Mouse (Mus musculus) left cerebral cortex, postnatal 14 days (tissue): ENCODE data around the gene Utrn. TPM values are rescaled to one million over a fixed set of nuclear protein-coding genes. Genes with fewer than 3 reads are reported as not detected.
A peak's percentile ranks its signal among the peaks of the same experiment; 100 is the strongest.

ENCODE experiments used
- DNase-seq, 2 experiments: peaks; one replicate each; pipeline ENCODE4 v3.0.0; 2021 to 2022; ENCODE audit warnings: low spot score in 2 of 2, mixed read lengths in 1 of 2
- intact Hi-C: fragments of 180-260 bp; cut with DNase I; formaldehyde crosslinking; loops from one replicate; pipeline ENCODE4 v1.15.1; 2025
- total RNA-seq, 2 experiments: library from RNA; stranded (reverse); gene quantifications; 2 replicates each; pipeline ENCODE4 v1.2.3; 2021

Utrn gene
- total RNA-seq, 2 experiments from 2014 or later, result 47.9 to 50.3 TPM

GRCm38 (mm10) chr10:12579048-12579447 is 290.1 kb downstream of the Utrn start:
- intact Hi-C loops, result no loop called here
- DNase-seq, result no peak

- intact Hi-C loops, result no loop called here
- no peak for DNase-seq
Measured at GRCm38 (mm10) chr10:12575849-12576435, 293.2 kb downstream of the Utrn start.

- DNase-seq, result peak in 1 of 2 experiments; percentile 4
Measured at GRCm38 (mm10) chr10:12574760-12575159, 294.4 kb downstream of the Utrn start.

GRCm38 (mm10) chr10:12573601-12574000 is 295.6 kb downstream of the Utrn start:
- intact Hi-C loops, result no loop called here
- no peak for DNase-seq

More at GRCm38 (mm10) chr10:12574760-12575159, 294.4 kb downstream of the Utrn start:
- intact Hi-C loops, result no loop called here

GRCm38 (mm10) chr10:12572759-12573158 is 296.4 kb downstream of the Utrn start:
- intact Hi-C loops, result no loop called here
- DNase-seq, result no peak

- intact Hi-C loops, result no loop called here
- no peak for DNase-seq
Measured at GRCm38 (mm10) chr10:12564425-12564824, 304.7 kb downstream of the Utrn start.

- intact Hi-C loops, result no loop called here
- no peak for DNase-seq
Measured at GRCm38 (mm10) chr10:12558810-12559209, 310.4 kb downstream of the Utrn start.

- no peak for DNase-seq
- intact Hi-C loops, result no loop called here
Measured at GRCm38 (mm10) chr10:12554090-12554718, 315.0 kb downstream of the Utrn start.

- DNase-seq, result no peak
- intact Hi-C loops, result no loop called here
Measured at GRCm38 (mm10) chr10:12552890-12553278, 316.3 kb downstream of the Utrn start.

GRCm38 (mm10) chr10:12552196-12552889 is 316.8 kb downstream of the Utrn start:
- DNase-seq, result no peak
- intact Hi-C loops, result no loop called here

GRCm38 (mm10) chr10:12551735-12552134 is 317.4 kb downstream of the Utrn start:
- intact Hi-C loops, result no loop called here
- DNase-seq, result no peak

- intact Hi-C loops, result no loop called here
Measured at GRCm38 (mm10) chr10:12549945-12550540, 319.1 kb downstream of the Utrn start.

GRCm38 (mm10) chr10:12549261-12549660 is 319.9 kb downstream of the Utrn start:
- intact Hi-C loops, result no loop called here

More at GRCm38 (mm10) chr10:12549945-12550540, 319.1 kb downstream of the Utrn start:
- no peak for DNase-seq

GRCm38 (mm10) chr10:12548616-12549084 is 320.5 kb downstream of the Utrn start:
- DNase-seq, result peak; percentile 33 to 50
- intact Hi-C loops, result no loop called here

More at GRCm38 (mm10) chr10:12549261-12549660, 319.9 kb downstream of the Utrn start:
- no peak for DNase-seq

GRCm38 (mm10) chr10:12547037-12547625 is 322.0 kb downstream of the Utrn start:
- intact Hi-C loops, result no loop called here
- DNase-seq, result no peak

- intact Hi-C loops, result no loop called here
- no peak for DNase-seq
Measured at GRCm38 (mm10) chr10:12545440-12545839, 323.7 kb downstream of the Utrn start.

- intact Hi-C loops, result no loop called here
- no peak for DNase-seq
Measured at GRCm38 (mm10) chr10:12541757-12542156, 327.4 kb downstream of the Utrn start.

GRCm38 (mm10) chr10:12535272-12535671 is 333.9 kb downstream of the Utrn start:
- DNase-seq, result no peak
- intact Hi-C loops, result no loop called here

- intact Hi-C loops, result no loop called here
- no peak for DNase-seq
Measured at GRCm38 (mm10) chr10:12534801-12535200, 334.4 kb downstream of the Utrn start.

- intact Hi-C loops, result no loop called here
- no peak for DNase-seq
Measured at GRCm38 (mm10) chr10:12534301-12534700, 334.9 kb downstream of the Utrn start.
